Mouse (Mus musculus) kidney, adult 2 months (tissue): ENCODE measurements at regions not wholly inside any gene's neighbourhood (a gene's known extent, or its start where the extent isn't known, plus 50 kb on each side); places are given as distances from the start of the nearest gene placed in this dataset.

Experiments
- DNase-seq: peaks from one replicate; pipeline ENCODE4 v3.0.0; 2021
- H3K27ac ChIP-seq: fragments of 200-500 bp; 2 replicates; pipeline ENCODE4 v1.5.1; 2012; ENCODE audit warnings: low read depth, low read length, control low read depth, inconsistent platforms; ENCODE audit not compliant: insufficient read depth
- H3K27me3 ChIP-seq: fragments of 200-500 bp; replicated peaks from 2 replicates; pipeline ENCODE4 v1.6.1; 2012; ENCODE audit warnings: mild to moderate bottlenecking, moderate library complexity, low read length, inconsistent platforms; ENCODE audit not compliant: control insufficient read depth, insufficient read depth
- H3K36me3 ChIP-seq: fragments of 200-500 bp; 2 replicates; pipeline ENCODE4 v1.6.1; 2012; ENCODE audit warnings: mild to moderate bottlenecking, moderate library complexity, low read length, inconsistent platforms; ENCODE audit not compliant: control insufficient read depth, insufficient read depth
- H3K4me1 ChIP-seq: fragments of 200-500 bp; 2 replicates; pipeline ENCODE4 v1.6.1; 2011; ENCODE audit warnings: low read length; ENCODE audit not compliant: control insufficient read depth, insufficient read depth
- H3K4me3 ChIP-seq: fragments of 200-500 bp; 2 replicates; pipeline ENCODE4 v1.5.1; 2011; ENCODE audit warnings: mild to moderate bottlenecking, low read depth, low read length, control low read depth; ENCODE audit not compliant: insufficient read depth
- CTCF ChIP-seq: fragments of 200-500 bp; conservative IDR thresholded peaks from 2 replicates; pipeline ENCODE4 v1.5.1; 2011; ENCODE audit warnings: low read depth, mild to moderate bottlenecking, control low read depth, low read length, moderate library complexity, mixed read lengths; ENCODE audit not compliant: insufficient read depth, insufficient read length
- POLR2A ChIP-seq: fragments of 200-500 bp; IDR thresholded peaks from one replicate; pipeline ENCODE4 v1.6.1; 2011; ENCODE audit warnings: low read depth, low read length, control low read depth
- WGBS: fragments of 180-500 bp; shearing (Covaris S2); methylation state at CpG from one replicate; pipeline ENCODE4 v1.1.7; 2018; 5-methylcytosine and 5-hydroxymethylcytosine counted together

DNA sequence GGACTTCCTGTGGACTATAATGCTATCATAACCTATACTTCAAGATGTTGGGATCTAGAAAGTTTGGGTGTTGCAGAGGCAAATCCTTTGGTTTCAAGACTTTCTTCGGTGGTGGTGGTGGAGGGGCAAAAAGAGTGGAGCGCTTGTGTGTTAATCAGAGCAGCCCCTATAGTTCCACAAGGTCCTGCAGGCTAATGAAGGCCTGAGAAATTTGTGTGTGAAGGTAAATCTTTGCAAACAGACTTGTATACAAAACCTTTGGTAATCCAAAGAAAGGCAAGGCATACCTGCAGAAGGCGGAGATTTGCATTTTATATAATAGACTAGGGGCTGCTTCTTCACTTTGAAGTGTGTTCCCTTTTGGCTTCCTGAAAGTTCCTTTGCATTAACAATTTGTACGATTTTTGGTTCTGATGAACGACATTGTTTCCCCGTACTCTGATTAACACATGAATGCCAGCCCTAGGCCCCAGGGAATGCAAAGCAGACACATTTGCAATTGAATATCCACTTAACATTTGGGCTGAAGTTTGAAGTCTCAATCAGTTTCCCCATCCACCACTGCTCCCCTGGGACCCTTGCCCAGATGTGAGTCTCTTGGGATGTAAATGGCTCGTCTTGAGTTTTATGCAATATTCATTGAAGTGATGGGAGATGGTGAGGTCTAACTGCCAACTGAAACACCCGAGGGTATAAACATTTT, 1150.7 kb downstream of the Mrps31 start:
- no peak for TF ChIP-seq POLR2A
- no peak for TF ChIP-seq CTCF
- H3K4me3 ChIP-seq = no peak overlapping the region
- no peak overlapping the region for H3K27ac ChIP-seq
- no peaks in the 10 kb centered on the region for H3K27me3 ChIP-seq
- 50% methylated on average over 8 of the region's 8 CpGs for whole genome bisulfite sequencing
- no peaks in the 10 kb centered on the region for H3K4me1 ChIP-seq
- no peaks in the 10 kb centered on the region for H3K36me3 ChIP-seq
- no peak for DNase-seq

DNA sequence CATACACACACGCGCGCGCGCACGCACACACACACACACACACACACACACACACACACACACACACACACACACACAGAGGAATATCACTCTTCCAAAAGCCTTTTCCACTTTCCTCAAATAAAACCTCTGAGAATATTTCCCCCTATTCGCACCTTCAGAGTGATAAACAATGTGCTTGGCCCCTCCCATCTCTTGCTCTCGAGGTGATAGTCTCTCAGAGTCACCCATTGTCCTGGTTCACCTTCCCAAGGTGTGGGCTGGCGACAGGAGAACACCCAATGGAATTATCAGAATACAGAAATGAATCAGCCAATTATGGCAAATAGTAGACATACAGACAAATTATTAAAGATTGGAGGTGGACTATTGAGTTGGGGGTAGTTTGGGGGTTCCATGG, 1151.3 kb downstream of the Mrps31 start:
- Histone ChIP-seq H3K27ac (no peak overlapping the region), H3K36me3 (no peaks in the 10 kb centered on the region), H3K4me1 (no peaks in the 10 kb centered on the region), H3K4me3 (no peak overlapping the region), H3K27me3 (no peaks in the 10 kb centered on the region)
- 59% methylated on average over 9 of the region's 9 CpGs for WGBS
- DNase-seq = no peak
- TF ChIP-seq CTCF (no peak), POLR2A (no peak)

DNA sequence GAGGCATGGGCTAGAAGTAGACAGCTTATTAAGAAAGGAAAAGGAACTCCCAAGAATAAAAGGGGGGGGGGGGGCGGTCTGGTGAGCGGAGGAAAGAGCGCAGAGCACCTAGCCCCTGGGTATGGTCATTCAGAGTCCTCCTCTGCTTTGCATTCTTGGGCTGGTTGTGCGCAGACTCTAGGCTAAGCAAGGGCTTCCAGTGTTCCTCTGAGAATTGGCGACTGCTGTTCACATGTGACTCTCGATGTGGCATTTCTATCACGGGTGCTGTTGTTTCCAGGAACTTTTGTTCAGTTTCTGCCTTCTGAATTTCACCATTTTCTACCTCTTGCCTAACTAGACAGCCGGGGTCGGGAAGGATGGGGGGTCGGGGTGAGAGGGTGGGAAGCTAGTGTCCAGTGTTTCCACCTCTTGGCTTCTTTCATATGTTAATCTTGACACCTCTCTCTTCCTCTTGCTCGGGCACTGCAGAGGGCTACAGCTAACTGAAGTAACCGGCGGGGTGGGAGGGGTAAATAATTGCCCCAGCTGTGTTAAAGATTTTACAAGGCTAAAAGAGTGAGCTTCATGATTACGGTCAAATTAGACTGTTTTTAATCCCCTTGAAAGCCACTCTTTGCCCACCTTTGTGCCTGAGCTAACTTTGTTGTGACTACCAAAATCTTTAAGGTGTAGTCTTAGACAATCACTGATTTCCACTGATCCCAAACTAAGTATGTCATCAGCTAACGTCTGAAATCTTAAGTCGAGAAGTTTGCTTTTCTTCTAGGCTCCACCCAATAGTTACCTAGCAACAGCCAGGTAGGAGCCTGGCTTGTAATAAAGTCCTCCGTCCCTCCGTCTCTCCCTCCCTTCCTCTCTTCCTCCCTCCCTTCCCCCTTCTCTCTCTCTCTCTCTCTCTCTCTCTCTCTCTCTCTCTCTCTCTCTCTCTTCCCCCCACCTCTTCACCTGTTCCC, 1152.2 kb downstream of the Mrps31 start:
- Histone ChIP-seq H3K4me1 (no peaks in the 10 kb centered on the region), H3K4me3 (no peak overlapping the region), H3K27ac (no peak overlapping the region), H3K36me3 (no peaks in the 10 kb centered on the region), H3K27me3 (no peaks in the 10 kb centered on the region)
- WGBS = 8% methylated on average over 18 of the region's 18 CpGs
- no peak for DNase-seq
- TF ChIP-seq POLR2A (no peak), CTCF (no peak)

DNA sequence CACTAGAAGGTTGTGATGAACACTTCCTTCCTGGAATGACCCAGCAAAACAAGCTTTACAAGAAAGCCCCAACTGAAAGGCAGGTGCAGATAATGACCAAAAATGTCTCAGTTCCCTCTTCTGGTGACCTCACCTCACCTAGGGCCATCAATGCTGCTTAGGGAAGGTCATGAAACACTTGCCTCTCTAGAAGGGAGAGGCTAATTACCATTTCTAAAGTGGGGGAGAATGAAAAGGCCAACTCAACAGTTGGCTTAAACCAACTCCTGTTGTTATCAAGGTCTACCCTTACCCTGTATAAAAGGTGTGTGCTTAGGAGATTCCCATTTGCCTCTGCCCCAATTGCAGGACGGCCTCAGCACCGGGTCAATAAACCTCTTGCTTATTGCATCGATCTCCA, 1156.7 kb downstream of the Mrps31 start:
- Histone ChIP-seq H3K27ac (no peak overlapping the region), H3K27me3 (no peaks in the 10 kb centered on the region), H3K4me1 (no peaks in the 10 kb centered on the region), H3K36me3 (no peaks in the 10 kb centered on the region), H3K4me3 (no peak overlapping the region)
- TF ChIP-seq CTCF (no peak), POLR2A (no peak)
- no peak for DNase-seq
- 96% methylated on average over 3 of the region's 3 CpGs for WGBS

DNA sequence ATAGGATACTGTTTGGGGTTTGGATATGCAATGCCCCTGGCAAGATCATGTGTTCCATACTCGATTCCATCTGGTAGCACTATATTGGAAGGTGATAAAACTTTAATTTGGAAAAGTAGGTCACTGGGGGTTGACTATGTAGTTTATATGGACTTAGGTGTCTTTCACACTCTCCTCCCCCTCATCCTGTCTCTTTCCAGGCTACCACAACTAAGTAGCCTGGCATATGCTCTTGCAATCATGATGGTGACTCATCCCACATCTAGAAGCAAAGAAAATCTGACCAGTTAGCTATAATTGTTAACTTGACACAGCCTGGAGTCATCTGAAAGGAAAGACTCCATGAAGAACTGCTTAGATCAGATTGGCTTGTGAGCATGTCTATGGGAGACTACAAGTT, 1154.3 kb downstream of the Adam3 start:
- Histone ChIP-seq H3K27ac (no peak overlapping the region), H3K27me3 (no peaks in the 10 kb centered on the region), H3K4me1 (no peaks in the 10 kb centered on the region), H3K36me3 (no peaks in the 10 kb centered on the region), H3K4me3 (no peak overlapping the region)
- no peak for DNase-seq
- no peak for TF ChIP-seq POLR2A
- no peak for TF ChIP-seq CTCF
- 84% methylated on average over 1 of the region's 1 CpGs for WGBS

DNA sequence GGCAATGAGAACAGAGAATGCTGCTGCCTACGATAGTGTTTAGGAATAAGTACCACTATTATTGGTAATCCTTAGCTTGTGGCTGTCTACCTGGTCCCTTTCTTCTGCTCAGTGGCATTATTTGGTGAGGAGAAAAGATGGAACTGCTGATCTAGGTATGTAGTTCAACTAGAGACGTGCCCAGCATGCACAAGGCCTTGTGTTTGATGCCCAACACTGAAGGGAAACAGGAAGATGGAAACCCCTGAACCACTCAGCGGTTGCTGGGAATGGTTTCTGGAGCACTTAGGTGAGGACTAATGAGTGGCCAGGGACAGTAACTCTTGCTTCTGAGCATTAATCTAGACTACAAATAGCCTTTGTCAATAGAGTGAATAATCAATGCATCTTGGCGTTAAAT, 1145.5 kb downstream of the Adam3 start:
- Histone ChIP-seq H3K27me3 (no peaks in the 10 kb centered on the region), H3K4me3 (no peak overlapping the region), H3K27ac (no peak overlapping the region), H3K36me3 (no peaks in the 10 kb centered on the region), H3K4me1 (no peaks in the 10 kb centered on the region)
- DNase-seq = no peak
- 93% methylated on average over 4 of the region's 4 CpGs for WGBS
- no peak for TF ChIP-seq CTCF
- no peak for TF ChIP-seq POLR2A

DNA sequence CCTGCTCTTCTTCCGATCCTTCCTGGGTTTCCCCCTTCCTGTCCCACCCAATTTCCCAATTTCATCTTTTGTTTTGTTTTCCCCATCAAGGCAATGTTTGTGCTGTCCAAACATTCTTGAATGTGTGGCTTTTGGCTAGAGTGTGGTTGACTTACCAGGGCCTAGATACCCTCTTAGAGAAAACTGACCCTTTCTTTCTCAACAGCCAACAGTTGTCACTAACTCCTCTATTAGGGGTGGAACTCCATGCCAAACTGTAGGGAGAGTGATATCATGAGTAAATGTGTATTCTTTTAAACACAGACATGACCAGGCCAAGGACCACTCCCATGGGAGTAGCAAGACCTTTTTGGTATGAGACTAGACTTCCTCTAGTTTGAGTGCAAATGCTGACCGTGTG, 1145.0 kb downstream of the Adam3 start:
- no peaks in the 10 kb centered on the region for H3K36me3 ChIP-seq
- WGBS = 71% methylated on average over 2 of the region's 2 CpGs
- H3K27ac ChIP-seq = no peak overlapping the region
- DNase-seq = no peak
- H3K4me3 ChIP-seq = no peak overlapping the region
- no peak for TF ChIP-seq CTCF
- no peak for TF ChIP-seq POLR2A
- H3K4me1 ChIP-seq = no peaks in the 10 kb centered on the region
- no peaks in the 10 kb centered on the region for H3K27me3 ChIP-seq
